Mouse (Mus musculus) megakaryocyte, embryonic 14.5 days (primary cell): ENCODE results near the gene Agpat3. TPM values are rescaled to one million over a fixed set of nuclear protein-coding genes. Genes with fewer than 3 reads are reported as not detected.

Source experiments
- H3K27me3 ChIP-seq: replicated peaks from 2 replicates; pipeline ENCODE3; 2012; ENCODE audit warnings: inconsistent platforms
- H3K36me3 ChIP-seq: replicated peaks from 2 replicates; pipeline ENCODE3; 2012; ENCODE audit warnings: low read length, inconsistent platforms, mixed read lengths
- H3K4me1 ChIP-seq: 2 replicates; pipeline ENCODE4 v1.6.1; 2012; ENCODE audit warnings: inconsistent platforms
- H3K4me3 ChIP-seq: replicated peaks from 2 replicates; pipeline ENCODE3; 2012; ENCODE audit warnings: moderate library complexity, mild to moderate bottlenecking, inconsistent platforms
- H3K9me3 ChIP-seq: 2 replicates; pipeline ENCODE4 v1.6.1; 2012; ENCODE audit warnings: inconsistent platforms
- FLI1 ChIP-seq: IDR thresholded peaks from 2 replicates; pipeline ENCODE4 v1.6.1; 2012; ENCODE audit warnings: low read length, inconsistent platforms, mixed read lengths
- GATA1 ChIP-seq: IDR thresholded peaks from 3 replicates; pipeline ENCODE4 v1.6.1; 2012; ENCODE audit warnings: mixed read lengths, low read length, inconsistent platforms, borderline replicate concordance
- polyA plus RNA-seq: library from polyadenylated mRNA; stranded (reverse); fragments of >175 nt; gene quantifications from 2 replicates; pipeline ENCODE4 v1.2.3, GENCODE M21; 2012; ENCODE audit warnings: low replicate concordance; ENCODE audit not compliant: insufficient read depth

The Agpat3 gene
- polyA plus RNA-seq, 1 experiment: 205 TPM

- no peaks in the 10 kb centered on the region for H3K9me3 ChIP-seq
- peaks cover 95% of the 10 kb centered on the region for H3K4me1 ChIP-seq
- no peak overlapping the region for H3K4me3 ChIP-seq
- TF ChIP-seq FLI1 (no peak), GATA1 (no peak)
- H3K27me3 ChIP-seq: no peaks in the 10 kb centered on the region
- peaks cover 84% of the 10 kb centered on the region for H3K36me3 ChIP-seq
Observed at GRCm38 (mm10) chr10:78328011-78328575, 24.2 kb downstream of the Agpat3 start.

- H3K4me3 ChIP-seq: no peak overlapping the region
- no peaks in the 10 kb centered on the region for H3K27me3 ChIP-seq
- TF ChIP-seq FLI1: no peak
- no peak for TF ChIP-seq GATA1
- peaks cover 73% of the 10 kb centered on the region for H3K36me3 ChIP-seq
- H3K9me3 ChIP-seq: no peaks in the 10 kb centered on the region
- peaks cover 97% of the 10 kb centered on the region for H3K4me1 ChIP-seq
Observed at GRCm38 (mm10) chr10:78325916-78326647, 26.2 kb downstream of the Agpat3 start.

GRCm38 (mm10) chr10:78324556-78325164, 27.6 kb downstream of the Agpat3 start:
- Histone ChIP-seq H3K9me3 (no peaks in the 10 kb centered on the region), H3K4me3 (peak overlapping the region; percentile 38), H3K36me3 (peaks cover 71% of the 10 kb centered on the region), H3K4me1 (peaks cover 97% of the 10 kb centered on the region), H3K27me3 (no peaks in the 10 kb centered on the region)
- TF ChIP-seq FLI1 (no peak), GATA1 (no peak)

GRCm38 (mm10) chr10:78323214-78323880, 28.9 kb downstream of the Agpat3 start:
- TF ChIP-seq FLI1 (no peak), GATA1 (no peak)
- Histone ChIP-seq H3K36me3 (peaks cover 68% of the 10 kb centered on the region), H3K9me3 (no peaks in the 10 kb centered on the region), H3K27me3 (no peaks in the 10 kb centered on the region), H3K4me1 (peaks cover 97% of the 10 kb centered on the region), H3K4me3 (no peak overlapping the region)

- TF ChIP-seq FLI1: no peak
- TF ChIP-seq GATA1: no peak
- no peaks in the 10 kb centered on the region for H3K9me3 ChIP-seq
- peaks cover 97% of the 10 kb centered on the region for H3K4me1 ChIP-seq
- no peaks in the 10 kb centered on the region for H3K27me3 ChIP-seq
- H3K4me3 ChIP-seq: no peak overlapping the region
- peaks cover 68% of the 10 kb centered on the region for H3K36me3 ChIP-seq
Observed at GRCm38 (mm10) chr10:78322806-78323205, 29.5 kb downstream of the Agpat3 start.

GRCm38 (mm10) chr10:78321133-78321757, 31.0 kb downstream of the Agpat3 start:
- Histone ChIP-seq H3K36me3 (peaks cover 69% of the 10 kb centered on the region), H3K4me3 (peak overlapping the region; percentile 73), H3K27me3 (no peaks in the 10 kb centered on the region), H3K4me1 (peaks cover 100% of the 10 kb centered on the region), H3K9me3 (no peaks in the 10 kb centered on the region)
- no peak for TF ChIP-seq FLI1
- TF ChIP-seq GATA1: no peak

- Histone ChIP-seq H3K4me3 (peak overlapping the region; percentile 25), H3K27me3 (no peaks in the 10 kb centered on the region), H3K9me3 (no peaks in the 10 kb centered on the region), H3K4me1 (peaks cover 100% of the 10 kb centered on the region), H3K36me3 (peaks cover 69% of the 10 kb centered on the region)
- TF ChIP-seq GATA1: no peak
- TF ChIP-seq FLI1: no peak
Observed at GRCm38 (mm10) chr10:78320526-78320925, 31.8 kb downstream of the Agpat3 start.

GRCm38 (mm10) chr10:78319940-78320339, 32.3 kb downstream of the Agpat3 start:
- peak overlapping the region; percentile 10 for H3K4me3 ChIP-seq
- no peaks in the 10 kb centered on the region for H3K27me3 ChIP-seq
- H3K36me3 ChIP-seq: peaks cover 65% of the 10 kb centered on the region
- TF ChIP-seq GATA1: no peak
- no peak for TF ChIP-seq FLI1
- no peaks in the 10 kb centered on the region for H3K9me3 ChIP-seq
- H3K4me1 ChIP-seq: peaks cover 100% of the 10 kb centered on the region

- H3K36me3 ChIP-seq: peaks cover 63% of the 10 kb centered on the region
Observed at GRCm38 (mm10) chr10:78317270-78317923, 34.9 kb downstream of the Agpat3 start.

More at GRCm38 (mm10) chr10:78317270-78317923, 34.9 kb downstream of the Agpat3 start:
- no peak overlapping the region for H3K4me3 ChIP-seq
- H3K9me3 ChIP-seq: no peaks in the 10 kb centered on the region
- H3K27me3 ChIP-seq: no peaks in the 10 kb centered on the region
- H3K4me1 ChIP-seq: peaks cover 100% of the 10 kb centered on the region
- TF ChIP-seq GATA1 (no peak), FLI1 (no peak)
